Mouse (Mus musculus) E14TG2a.4 (cell line): ENCODE results near the gene Hic1.

ENCODE experiments used
- CTCF ChIP-seq: conservative IDR thresholded peaks from 2 replicates; pipeline ENCODE4 v1.5.1; 2014; ENCODE audit warnings: low read length
- POU5F1 ChIP-seq: IDR thresholded peaks from 2 replicates; pipeline ENCODE4 v1.6.1; 2014; ENCODE audit warnings: low read length, borderline replicate concordance

DNA sequence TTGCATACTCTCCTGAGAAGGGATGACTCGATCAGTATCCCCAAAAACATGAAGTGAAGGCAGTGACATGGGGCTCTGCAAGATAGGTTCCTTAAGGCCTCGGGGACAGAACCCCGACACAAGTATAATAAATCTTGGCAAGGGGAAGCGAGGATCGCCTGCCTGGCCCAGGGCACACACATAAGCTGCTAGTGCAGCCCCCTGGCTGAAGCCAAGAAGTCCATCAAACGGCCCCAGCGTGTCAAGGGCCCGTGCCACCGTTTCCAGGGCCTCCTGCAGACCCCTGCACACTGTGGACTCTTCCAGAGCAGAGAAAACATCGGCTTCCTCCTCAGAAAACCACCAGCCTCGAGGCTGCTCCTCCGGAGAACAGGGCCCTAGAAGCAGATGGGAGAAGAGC is 8.7 kb upstream of the Hic1 start:
- TF ChIP-seq CTCF, result no peak
- TF ChIP-seq POU5F1, result no peak
